Mouse (Mus musculus) v-Abl transformed pro-B cells (cell line): ENCODE measurements at regions not wholly inside any gene's neighbourhood (a gene's known extent, or its start where the extent isn't known, plus 50 kb on each side); places are given as distances from the start of the nearest gene placed in this dataset.

Experiments used
- in situ Hi-C, 2 experiments: fragments of 400-800 bp; cut with MboI; formaldehyde crosslinking; loops; one replicate each; pipeline ENCODE4 v1.15.1; 2025; ENCODE audit not compliant: unreplicated experiment in 2 of 2

- in situ Hi-C loops: loop anchor here in 1 of 2 experiments (5.0 to 25.0 kb wide), 3 partner anchors 463 to 1401 kb away; no protein-coding TSS in a partner anchor
These were observed 82.5 kb upstream of the Slc38a4 start for GRCm38 (mm10) chr15:97138265-97138664.

GRCm38 (mm10) chr15:97135291-97135690 lies 79.5 kb upstream of the Slc38a4 start:
- in situ Hi-C loops: loop anchor here in 1 of 2 experiments (5.0 to 25.0 kb wide), 3 partner anchors 460 to 1398 kb away; no protein-coding TSS in a partner anchor

DNA sequence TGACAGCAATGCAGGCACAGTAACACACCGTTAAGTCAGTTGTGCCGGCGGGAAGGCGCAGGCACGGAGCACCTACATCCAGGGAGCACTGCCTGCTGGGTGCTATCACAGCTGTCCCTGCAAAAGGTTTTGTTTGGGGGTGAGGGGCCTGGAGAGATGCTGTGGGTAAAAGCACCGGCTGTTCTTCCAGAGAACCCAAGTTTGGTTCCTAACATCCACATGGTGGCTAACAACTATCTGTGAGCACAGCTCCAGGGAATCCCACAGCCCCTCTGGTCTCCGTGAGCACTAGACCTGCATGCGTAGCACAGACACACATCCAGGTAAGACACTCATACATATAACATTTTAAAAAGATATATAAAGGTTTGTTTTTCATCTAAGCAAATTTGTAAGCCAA lies 72.0 kb upstream of the Slc38a4 start:
- in situ Hi-C loops: loop anchor here in 1 of 2 experiments (25.0 kb wide), 1 partner anchor 1390 kb away; no protein-coding TSS in a partner anchor

GRCm38 (mm10) chr15:97125836-97126822 lies 70.4 kb upstream of the Slc38a4 start:
- in situ Hi-C loops: loop anchor here in 1 of 2 experiments (25.0 kb wide), 1 partner anchor 1389 kb away; no protein-coding TSS in a partner anchor

DNA sequence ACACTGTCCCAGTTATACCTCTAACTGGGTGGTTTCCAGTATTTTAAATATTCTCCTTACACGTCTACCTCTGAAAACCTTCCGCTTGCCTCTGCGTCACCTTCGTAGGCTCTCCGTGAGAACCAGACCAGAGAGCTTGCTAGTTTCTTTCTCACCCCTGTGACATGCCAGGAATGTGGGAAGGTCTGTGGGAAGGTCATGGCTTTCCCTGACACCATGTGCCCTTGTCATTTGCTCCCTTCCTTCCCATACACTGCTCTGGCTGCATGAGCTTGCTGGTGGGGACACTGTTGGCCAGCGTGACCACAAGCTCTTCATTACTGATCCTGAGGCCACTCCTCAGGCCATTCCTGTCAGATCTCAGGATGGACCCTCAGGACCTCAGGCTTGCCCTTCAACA lies 66.5 kb upstream of the Slc38a4 start:
- in situ Hi-C loops: no loop called here

DNA sequence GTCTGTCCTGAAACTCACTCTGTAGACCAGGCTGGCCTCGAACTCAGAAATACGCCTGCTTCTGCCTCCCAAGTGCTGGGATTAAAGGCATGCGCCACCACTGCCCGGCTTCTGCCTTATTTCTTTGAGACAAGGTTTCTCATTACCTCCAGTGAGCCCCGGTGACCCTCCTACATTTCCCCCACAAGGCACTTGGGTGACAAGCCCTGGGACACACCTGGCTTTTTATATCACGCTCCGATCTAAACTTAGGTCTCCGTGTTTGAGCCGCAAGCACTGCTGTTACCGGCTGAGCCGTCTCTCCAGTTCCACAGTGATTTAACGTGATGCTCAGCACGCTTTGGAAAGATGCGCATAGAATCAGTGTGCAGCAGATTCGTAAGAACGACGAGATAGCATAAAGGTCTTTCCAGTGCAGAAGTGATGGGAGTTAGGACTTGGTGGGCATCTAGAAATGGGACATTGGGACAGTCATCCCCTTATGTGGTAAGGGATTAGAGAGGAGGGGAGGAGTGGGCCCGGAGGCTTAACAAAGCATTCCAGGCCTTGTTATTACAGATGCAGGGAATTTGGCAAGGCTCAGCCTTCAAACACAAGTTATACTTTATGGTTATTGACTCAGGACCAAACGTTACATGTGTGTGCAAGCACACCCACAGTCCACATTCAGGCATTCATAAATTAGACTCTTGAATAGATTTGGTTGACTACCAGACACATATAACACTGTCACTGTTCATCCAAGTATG lies 56.9 kb upstream of the Slc38a4 start:
- in situ Hi-C loops: no loop called here

DNA sequence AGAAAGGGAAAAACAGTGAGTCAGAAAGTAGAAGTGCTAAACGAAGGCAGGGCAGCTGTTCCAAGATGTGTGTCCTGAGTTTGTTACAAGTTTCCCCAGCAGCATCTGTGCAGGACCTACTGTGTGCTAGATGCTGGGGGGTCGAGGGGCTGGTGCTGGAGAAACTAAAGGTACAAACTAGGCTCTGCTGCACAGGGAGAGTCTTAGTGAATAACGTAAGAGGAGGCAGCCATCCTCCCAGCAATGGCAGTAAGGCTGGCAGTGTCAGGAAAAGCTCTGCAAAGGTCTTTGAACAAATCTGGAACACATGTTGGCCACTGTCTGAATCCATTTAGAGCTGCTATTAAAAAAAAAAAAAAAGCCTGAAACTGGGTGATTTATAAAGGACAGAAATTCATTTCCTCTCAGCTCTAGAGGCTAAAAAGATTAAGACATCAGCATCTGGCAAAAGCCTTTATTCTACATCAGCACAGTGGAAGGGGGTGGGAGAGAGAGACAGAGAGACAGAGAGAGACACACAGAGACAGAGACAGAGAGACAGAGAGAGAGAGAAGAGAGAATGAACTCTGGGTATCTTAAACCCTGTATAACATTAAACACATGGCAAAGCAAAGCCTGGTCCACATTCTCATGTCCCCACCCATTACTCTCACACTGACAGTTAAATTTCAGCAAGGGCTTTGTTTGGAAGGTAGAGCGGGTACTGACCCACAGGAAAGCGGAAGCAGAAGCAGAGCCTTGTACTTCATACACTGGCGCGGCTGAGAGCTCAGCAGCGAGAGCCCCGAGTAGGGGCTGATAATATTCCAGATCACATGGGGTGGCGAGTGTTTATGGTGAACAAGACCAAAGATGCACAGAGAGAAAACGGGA lies 55.8 kb upstream of the Slc38a4 start:
- in situ Hi-C loops: no loop called here

DNA sequence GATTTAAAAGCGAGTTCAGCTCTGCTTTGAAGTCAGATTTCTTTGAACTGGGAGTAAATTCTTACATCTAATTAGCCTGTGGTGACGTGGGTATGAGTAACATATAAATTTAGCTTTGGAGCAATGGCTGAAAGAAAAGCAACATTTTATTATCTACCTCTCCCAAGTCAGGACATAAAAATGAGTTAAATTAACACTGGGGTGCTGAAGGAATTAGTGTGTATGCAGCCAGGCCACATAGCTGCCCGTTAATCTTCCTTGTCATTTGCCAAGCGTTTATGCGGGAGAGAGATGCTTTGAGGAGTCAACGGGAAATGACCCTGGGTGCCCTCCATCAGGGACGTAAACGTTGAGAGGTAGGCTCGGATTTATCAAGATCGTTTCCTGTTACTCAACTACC lies 52.0 kb upstream of the Slc38a4 start:
- in situ Hi-C loops: no loop called here

DNA sequence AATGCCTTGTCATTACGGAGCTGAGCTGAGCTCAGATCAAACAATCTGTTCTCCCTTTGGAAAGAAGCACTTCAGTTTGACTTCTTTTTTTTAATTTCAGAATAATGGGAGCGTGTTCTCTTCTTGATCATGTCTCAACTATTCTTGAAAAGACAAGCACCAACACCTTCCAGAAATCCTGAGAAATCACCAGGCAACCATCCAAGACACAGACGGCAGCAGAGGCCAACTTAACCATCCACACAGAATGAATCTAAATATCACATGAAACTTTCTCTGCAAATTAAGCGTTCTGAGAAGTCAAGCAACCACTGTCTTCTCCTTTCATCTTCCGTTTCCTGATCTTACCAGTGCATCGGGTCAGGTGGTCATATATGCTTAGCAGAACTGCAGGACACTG lies 50.8 kb upstream of the Slc38a4 start:
- in situ Hi-C loops: no loop called here
